Mouse (Mus musculus): Measurements from ENCODE around the gene Oser1.

DNA sequence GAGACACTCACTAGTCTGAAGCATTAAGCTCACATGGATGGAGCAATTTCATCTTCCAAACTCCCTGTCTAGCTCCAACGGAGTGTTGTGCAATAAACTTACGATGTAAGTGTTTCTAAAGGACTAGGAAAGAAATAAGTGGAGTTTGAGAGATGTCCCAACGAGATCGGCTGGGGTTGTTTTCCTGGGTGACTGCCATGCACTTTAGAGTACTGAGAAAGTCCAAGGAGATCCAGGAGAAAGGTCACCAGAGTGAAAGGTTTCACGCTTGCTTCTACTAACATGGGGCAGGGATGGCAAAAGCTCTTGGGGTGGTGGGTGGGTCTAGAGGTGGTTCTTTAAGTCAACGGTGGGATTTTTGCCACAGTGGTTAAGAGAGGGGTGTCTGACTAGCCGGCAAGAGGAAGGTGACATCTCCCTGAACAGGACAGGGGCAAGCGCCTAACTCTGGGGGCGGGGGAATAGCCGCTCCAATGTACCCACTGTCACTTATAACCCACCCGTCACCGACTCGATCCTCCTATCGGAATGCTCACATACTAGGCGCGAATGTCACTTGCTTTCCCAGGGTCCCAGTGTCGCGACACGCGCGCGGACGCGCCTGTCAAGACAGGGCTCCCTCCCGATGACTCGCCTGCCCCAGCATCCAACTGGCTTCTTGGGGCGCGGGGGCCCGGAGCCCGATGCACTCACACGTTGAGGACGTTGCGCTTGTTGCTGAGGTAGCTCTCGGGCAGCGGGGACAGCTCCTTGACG lies 47.4 kb upstream of the Oser1 start:
- TF ChIP-seq CTCF (IDR thresholded peaks at IDR 0.05; ENCODE audit: low read depth) = no peak
- no peak for TF ChIP-seq EP300 (IDR thresholded peaks at IDR 0.05; ENCODE audit: low read depth)
